Mouse (Mus musculus) erythroblast, embryonic 14.5 days (primary cell): ENCODE data around the gene Fgg. TPM values are rescaled to one million over a fixed set of nuclear protein-coding genes. Genes with fewer than 3 reads are reported as not detected.

Experiments
- H3K27me3 ChIP-seq: 2 replicates; pipeline ENCODE4 v1.6.1; 2012; ENCODE audit warnings: inconsistent platforms; ENCODE audit not compliant: control insufficient read depth
- H3K36me3 ChIP-seq: 2 replicates; pipeline ENCODE4 v1.6.1; 2012; ENCODE audit warnings: mild to moderate bottlenecking, inconsistent platforms; ENCODE audit not compliant: control insufficient read depth
- H3K4me1 ChIP-seq: 2 replicates; pipeline ENCODE4 v1.6.1; 2012; ENCODE audit warnings: inconsistent platforms; ENCODE audit not compliant: control insufficient read depth
- H3K4me3 ChIP-seq: replicated peaks from 2 replicates; pipeline ENCODE3; 2012; ENCODE audit warnings: moderate library complexity, mild to moderate bottlenecking, inconsistent platforms
- H3K9me3 ChIP-seq: 2 replicates; pipeline ENCODE4 v1.6.1; 2012; ENCODE audit warnings: low read length, inconsistent platforms, mixed read lengths; ENCODE audit not compliant: control insufficient read depth
- GATA1 ChIP-seq: IDR thresholded peaks from 2 replicates; pipeline ENCODE4 v1.6.1; 2012; ENCODE audit warnings: low read length, inconsistent platforms, mixed read lengths
- TAL1 ChIP-seq: IDR thresholded peaks from 3 replicates; pipeline ENCODE4 v1.6.1; 2012; ENCODE audit warnings: low read length, inconsistent platforms, mixed read lengths
- polyA plus RNA-seq: library from polyadenylated mRNA; stranded (reverse); fragments of >175 nt; gene quantifications from 2 replicates; pipeline ENCODE4 v1.2.3, GENCODE M21; 2012

Fgg gene
- polyA plus RNA-seq, 1 experiment: not detected

GRCm38 (mm10) chr3:83039666-83040065, 32.1 kb downstream of the Fgg start:
- TF ChIP-seq GATA1 (no peak), TAL1 (no peak)
- no peaks in the 10 kb centered on the region for H3K4me1 ChIP-seq
- no peak overlapping the region for H3K4me3 ChIP-seq
- H3K27me3 ChIP-seq: no peaks in the 10 kb centered on the region
- no peaks in the 10 kb centered on the region; the same call in 1 of the 2 replicates for H3K36me3 ChIP-seq
- no peaks in the 10 kb centered on the region for H3K9me3 ChIP-seq

- H3K27me3 ChIP-seq: no peaks in the 10 kb centered on the region
- peaks cover 2% of the 10 kb centered on the region; the same call in 1 of the 2 replicates for H3K36me3 ChIP-seq
- H3K9me3 ChIP-seq: no peaks in the 10 kb centered on the region
- H3K4me3 ChIP-seq: no peak overlapping the region
- TF ChIP-seq TAL1 (no peak), GATA1 (no peak)
- no peaks in the 10 kb centered on the region for H3K4me1 ChIP-seq
These were observed 34.9 kb downstream of the Fgg start for GRCm38 (mm10) chr3:83042451-83042850.

- TF ChIP-seq GATA1 (no peak), TAL1 (no peak)
- H3K36me3 ChIP-seq: peaks cover 2% of the 10 kb centered on the region; the same call in 1 of the 2 replicates
- H3K4me1 ChIP-seq: no peaks in the 10 kb centered on the region
- H3K4me3 ChIP-seq: no peak overlapping the region
- no peaks in the 10 kb centered on the region for H3K9me3 ChIP-seq
- no peaks in the 10 kb centered on the region; the same call in 1 of the 2 replicates for H3K27me3 ChIP-seq
These were observed 39.1 kb downstream of the Fgg start for GRCm38 (mm10) chr3:83046649-83047048.

- Histone ChIP-seq H3K27me3 (no peaks in the 10 kb centered on the region; the same call in 1 of the 2 replicates), H3K4me3 (peak within 1 kb of the TSS; percentile 43)
- TF ChIP-seq GATA1 (no peak), TAL1 (no peak)
These were observed 42.2 kb downstream of the Fgg start, which contains the start of gene Fgb for GRCm38 (mm10) chr3:83049680-83050079. Fgb (minus strand) TSS chr3:83049863.

GRCm38 (mm10) chr3:83050661-83051060, 43.1 kb downstream of the Fgg start:
- TF ChIP-seq TAL1: no peak
- TF ChIP-seq GATA1: no peak
- Histone ChIP-seq H3K36me3 (peaks cover 2% of the 10 kb centered on the region; the same call in 1 of the 2 replicates), H3K4me1 (peaks cover 12% of the 10 kb centered on the region), H3K9me3 (no peaks in the 10 kb centered on the region), H3K4me3 (no peak overlapping the region), H3K27me3 (no peaks in the 10 kb centered on the region; the same call in 1 of the 2 replicates)

More at GRCm38 (mm10) chr3:83049680-83050079, 42.2 kb downstream of the Fgg start, which contains the start of gene Fgb:
- H3K4me1 ChIP-seq: peaks cover 7% of the 10 kb centered on the region
- peaks cover 2% of the 10 kb centered on the region; the same call in 1 of the 2 replicates for H3K36me3 ChIP-seq
- H3K9me3 ChIP-seq: no peaks in the 10 kb centered on the region

- Histone ChIP-seq H3K27me3 (no peaks in the 10 kb centered on the region; the same call in 1 of the 2 replicates), H3K36me3 (peaks cover 6% of the 10 kb centered on the region), H3K9me3 (no peaks in the 10 kb centered on the region), H3K4me1 (peaks cover 26% of the 10 kb centered on the region), H3K4me3 (no peak overlapping the region)
- TF ChIP-seq GATA1: no peak
These were observed 44.6 kb downstream of the Fgg start for GRCm38 (mm10) chr3:83052102-83052501.

GRCm38 (mm10) chr3:83053126-83053525, 45.6 kb downstream of the Fgg start:
- H3K36me3 ChIP-seq: peaks cover 13% of the 10 kb centered on the region
- H3K4me1 ChIP-seq: peaks cover 28% of the 10 kb centered on the region
- TF ChIP-seq TAL1 (no peak), GATA1 (no peak)
- H3K27me3 ChIP-seq: no peaks in the 10 kb centered on the region; the same call in 1 of the 2 replicates
- H3K4me3 ChIP-seq: no peak overlapping the region
- no peaks in the 10 kb centered on the region for H3K9me3 ChIP-seq

GRCm38 (mm10) chr3:83053758-83054157, 46.2 kb downstream of the Fgg start:
- TF ChIP-seq TAL1 (no peak), GATA1 (no peak)
- Histone ChIP-seq H3K27me3 (no peaks in the 10 kb centered on the region; the same call in 1 of the 2 replicates), H3K4me1 (peaks cover 28% of the 10 kb centered on the region), H3K9me3 (no peaks in the 10 kb centered on the region), H3K4me3 (no peak overlapping the region), H3K36me3 (peaks cover 19% of the 10 kb centered on the region)

- Histone ChIP-seq H3K9me3 (no peaks in the 10 kb centered on the region), H3K4me3 (peak overlapping the region; percentile 100), H3K36me3 (peaks cover 29% of the 10 kb centered on the region), H3K4me1 (peaks cover 28% of the 10 kb centered on the region), H3K27me3 (no peaks in the 10 kb centered on the region; the same call in 1 of the 2 replicates)
- TF ChIP-seq GATA1 (no peak), TAL1 (no peak)
These were observed 47.2 kb downstream of the Fgg start for GRCm38 (mm10) chr3:83054759-83055158.
